Mouse (Mus musculus) liver, adult 2 months (tissue): ENCODE measurements around the gene Snn.

Source experiments
- CTCF ChIP-seq: fragments of 200-500 bp; IDR thresholded peaks from 2 replicates; pipeline ENCODE4 v1.5.1; 2011; ENCODE audit warnings: low read depth, low read length, control low read depth
- POLR2A ChIP-seq: fragments of 200-500 bp; IDR thresholded peaks from 2 replicates; pipeline ENCODE4 v1.6.1; 2011; ENCODE audit warnings: low read length, control low read depth; ENCODE audit not compliant: insufficient read depth; ENCODE audit errors: extremely low read depth

GRCm38 (mm10) chr16:11024841-11025240 is 35.9 kb upstream of the Snn start:
- TF ChIP-seq CTCF (no peak), POLR2A (no peak)
